Mouse (Mus musculus): ENCODE measurements at regions not wholly inside any gene's neighbourhood (a gene's known extent, or its start where the extent isn't known, plus 50 kb on each side); places are given as distances from the start of the nearest gene placed in this dataset.

DNA sequence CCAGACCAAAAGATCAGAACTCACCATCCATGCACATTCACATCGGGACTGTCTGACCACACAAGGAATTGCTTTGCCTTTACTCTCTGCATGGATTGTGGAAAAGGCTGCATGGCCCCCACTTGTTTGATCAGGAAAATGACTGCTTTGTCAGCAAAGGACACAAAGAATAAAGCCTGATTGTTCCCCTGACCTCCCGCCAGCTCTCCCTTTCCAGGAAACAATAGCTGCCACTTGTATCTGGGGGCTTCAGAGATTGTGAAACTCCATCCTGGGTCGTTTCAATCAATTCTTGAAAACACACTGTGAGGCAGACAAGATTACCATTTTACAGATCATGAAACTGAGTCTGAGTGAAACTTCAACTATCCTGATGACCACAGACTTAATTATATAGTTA lies 70.7 kb downstream of the Zic3 start:
- no peak for DNase-seq (ENCODE audit: low spot score in 2 of 2)

DNA sequence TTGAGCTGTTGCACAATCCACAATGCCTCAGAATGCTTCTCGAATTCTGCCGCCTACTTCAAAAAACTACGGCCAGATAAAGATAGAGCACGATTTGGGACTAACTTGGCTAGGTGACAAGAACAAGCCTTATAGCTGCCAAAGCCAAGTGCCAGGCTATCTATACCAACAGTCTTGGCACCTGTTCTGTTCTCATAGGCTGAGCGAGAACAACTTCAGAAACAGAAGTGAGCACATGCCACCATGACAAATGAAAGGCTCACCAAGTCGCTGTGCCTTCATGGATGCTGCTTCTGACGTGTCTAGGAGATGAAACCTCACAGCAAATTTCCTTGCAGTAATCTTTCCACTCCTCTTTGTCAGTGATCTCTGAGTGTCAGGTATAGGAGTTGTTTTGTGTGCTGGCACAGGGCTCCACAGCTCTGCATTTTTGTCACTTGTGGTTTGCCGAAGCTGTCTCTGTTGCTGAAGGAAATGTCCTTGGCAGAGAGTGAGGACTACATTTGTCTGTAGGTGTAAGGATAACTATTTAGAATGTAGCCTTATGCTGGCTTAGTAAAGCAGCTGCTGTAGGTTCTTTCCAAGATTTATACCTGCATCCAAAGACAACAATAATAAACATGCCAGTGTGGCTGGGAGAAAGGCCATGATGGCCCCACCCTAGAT lies 95.4 kb downstream of the Zic3 start:
- peak in 1 of 2 experiments; percentile 3 for DNase-seq (ENCODE audit: low spot score in 2 of 2)

DNA sequence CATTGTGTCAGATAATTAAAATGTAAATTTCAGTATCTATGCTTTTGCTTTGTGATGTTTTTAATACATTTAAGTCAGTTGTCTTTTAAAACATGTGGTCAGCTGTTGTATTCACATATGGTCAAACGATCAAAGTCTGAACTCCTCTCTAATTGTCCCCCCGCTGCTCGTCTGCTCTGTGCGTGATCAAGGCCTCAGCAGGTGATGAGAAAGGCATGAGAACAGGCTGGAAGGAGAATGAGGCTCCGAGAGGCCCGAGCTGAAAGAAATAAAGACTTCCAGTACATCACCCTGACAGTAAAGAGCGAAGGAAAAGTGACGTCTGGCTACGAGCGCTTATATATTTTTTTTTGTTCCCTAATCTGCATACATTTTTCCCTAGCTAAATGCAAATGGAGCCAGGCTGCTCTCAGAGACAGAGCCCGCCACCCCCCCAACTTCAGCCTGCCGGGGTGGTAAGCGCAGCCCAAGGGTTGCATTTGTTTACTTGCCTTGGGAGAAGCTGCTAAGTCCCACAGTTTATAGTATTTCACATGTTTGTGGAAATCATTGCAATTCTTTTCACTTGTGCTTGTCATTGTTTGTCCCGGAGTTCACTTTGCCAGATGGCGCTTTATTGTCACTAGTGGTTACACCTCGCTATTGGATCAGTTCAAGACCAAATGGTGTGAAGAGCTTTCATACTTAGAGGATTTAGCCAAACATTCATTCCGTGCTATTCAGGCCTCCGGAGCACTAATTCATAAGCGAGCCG lies 133.0 kb downstream of the Zic3 start:
- peak in 1 of 2 experiments; percentile 24 for DNase-seq (ENCODE audit: low spot score in 2 of 2)

DNA sequence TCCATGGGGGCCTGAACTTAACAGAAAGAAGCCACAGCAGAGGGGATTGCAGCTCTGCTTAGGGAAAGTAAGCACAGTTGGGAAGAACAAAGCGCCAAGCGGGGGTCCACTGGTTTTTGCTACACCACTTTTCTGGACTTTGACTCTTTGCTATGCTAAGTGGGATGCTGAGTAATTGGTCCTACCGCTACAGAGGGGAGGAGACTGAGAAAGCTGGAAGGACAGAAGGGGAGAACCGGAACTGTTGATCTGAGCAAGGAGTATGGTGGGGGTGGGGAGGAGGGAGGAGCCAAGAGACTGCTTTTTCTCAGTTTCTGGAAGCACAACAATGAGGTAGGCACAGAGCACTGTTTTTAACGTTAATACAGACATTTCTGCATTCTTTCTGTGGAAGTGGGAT lies 134.9 kb downstream of the Zic3 start:
- DNase-seq (ENCODE audit: low spot score in 2 of 2): no peak

DNA sequence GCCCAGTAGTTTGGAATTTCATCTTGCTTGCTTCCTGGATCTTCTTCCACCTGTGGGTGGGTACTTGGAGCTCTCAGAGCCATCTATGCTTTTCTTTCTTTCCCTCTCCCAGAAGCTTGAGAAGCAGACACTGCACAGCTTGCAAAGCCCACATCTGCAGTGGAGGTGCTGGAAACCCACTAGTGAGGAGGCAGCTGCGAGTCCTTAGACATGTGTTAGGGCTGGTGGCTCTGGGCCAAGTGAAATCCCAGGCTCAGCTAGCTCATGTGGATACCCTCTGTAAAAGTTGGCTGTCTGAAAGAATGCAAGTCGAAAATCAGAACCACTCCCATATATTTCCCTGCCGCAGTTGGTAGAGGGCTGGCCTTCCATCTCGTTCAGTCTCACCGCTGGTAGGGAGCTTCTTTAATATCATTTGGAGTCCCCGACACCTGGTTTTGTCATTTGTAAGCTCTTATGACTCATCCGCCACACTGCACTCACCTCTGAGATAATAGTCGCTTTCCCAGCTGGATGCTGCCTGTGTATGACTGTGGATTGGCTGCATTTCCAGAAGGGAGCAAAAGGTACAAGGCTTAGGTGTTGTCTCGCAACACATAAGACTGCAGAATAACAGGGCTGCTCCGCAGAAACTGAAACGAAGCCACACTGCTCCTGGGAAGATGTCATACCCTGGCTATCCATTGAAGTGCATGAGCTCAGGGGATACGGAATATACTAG lies 143.8 kb downstream of the Zic3 start:
- no peak for DNase-seq (ENCODE audit: low spot score in 2 of 2)

DNA sequence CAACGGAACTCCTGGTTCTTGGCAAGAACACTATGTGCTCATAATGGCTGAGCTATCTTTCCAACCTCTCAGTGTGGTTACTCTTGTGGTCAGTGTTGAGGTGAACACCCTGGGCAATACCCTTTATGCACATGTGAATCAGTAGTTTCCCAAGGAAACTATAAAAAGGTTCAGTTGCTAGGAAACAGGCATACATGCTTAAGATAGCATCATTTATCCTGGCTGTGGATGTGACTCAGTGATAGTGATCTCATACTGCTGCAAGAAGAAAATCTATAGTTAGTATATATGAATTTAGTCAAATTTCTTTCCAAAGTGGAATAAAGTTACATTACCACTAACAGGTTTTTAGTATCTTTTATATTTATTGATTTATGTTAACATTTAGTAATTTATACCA lies 151.8 kb downstream of the Zic3 start:
- no peak for DNase-seq (ENCODE audit: low spot score in 2 of 2)

All from layer of hippocampus, adult 18-20 months (tissue).